Mouse (Mus musculus): ENCODE results near the gene Bckdk.

- TF ChIP-seq POLR2A (IDR thresholded peaks at IDR 0.05; ENCODE audit: borderline replicate concordance, insufficient read depth, low read length) (no peak), CTCF (IDR thresholded peaks at IDR 0.05; ENCODE audit: borderline replicate concordance, insufficient read depth, low read depth, low read length) (no peak)
Observed at GRCm38 (mm10) chr7:127901772-127902171, 2.1 kb upstream of the Bckdk start.
